Mouse (Mus musculus) fat pad, adult 2 months (tissue): Measurements from ENCODE around the gene Ddc.

Source experiments
- DNase-seq: peaks from one replicate; pipeline ENCODE4 v3.0.0-alpha.2; 2011; ENCODE audit warnings: low read depth, low spot score; ENCODE audit errors: extremely low read depth

The Ddc gene

GRCm38 (mm10) chr11:11828761-11829160 is 69.2 kb downstream of the Ddc start:
- DNase-seq: no peak

DNA sequence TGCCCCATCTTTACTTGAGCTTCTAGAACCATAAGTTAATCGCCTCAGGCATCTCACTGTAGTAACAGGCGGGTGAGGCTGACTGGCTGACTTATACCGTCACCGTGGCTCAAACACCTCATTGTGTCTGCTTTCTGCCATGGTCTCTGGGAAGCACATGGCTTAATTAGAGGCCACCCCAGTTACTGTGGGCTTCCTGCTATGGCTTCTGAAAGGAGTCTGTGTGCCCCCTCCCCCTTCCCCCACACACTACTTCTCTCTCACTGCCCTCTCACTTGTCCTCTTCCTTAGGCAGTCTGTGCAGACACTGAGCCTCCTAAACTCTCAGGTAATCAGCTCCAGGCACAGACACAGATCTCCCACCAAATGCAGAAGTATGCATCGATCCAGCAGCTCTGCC is 69.7 kb downstream of the Ddc start:
- no peak for DNase-seq

DNA sequence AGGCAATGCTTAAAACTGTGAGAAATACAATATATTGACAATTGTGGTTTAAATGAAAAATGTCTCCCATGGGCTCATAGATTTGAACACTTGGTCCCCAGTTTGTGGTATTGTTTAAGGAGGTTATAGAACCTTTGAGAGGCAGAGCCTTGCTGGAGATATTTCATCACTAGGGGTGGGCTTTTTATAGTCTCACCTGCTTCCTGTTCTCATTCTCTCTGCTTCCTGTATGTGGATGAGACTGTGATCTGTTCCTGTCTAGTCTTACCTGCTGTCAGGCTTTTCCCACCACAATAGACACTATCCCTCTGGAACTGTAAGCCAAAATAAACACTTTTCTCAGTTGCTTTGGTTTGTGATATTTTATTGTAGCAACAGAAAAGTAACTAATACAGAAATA is 71.5 kb downstream of the Ddc start:
- no peak for DNase-seq

GRCm38 (mm10) chr11:11825670-11826069 is 72.3 kb downstream of the Ddc start:
- no peak for DNase-seq

GRCm38 (mm10) chr11:11824970-11825635 is 72.8 kb downstream of the Ddc start:
- DNase-seq: no peak

DNA sequence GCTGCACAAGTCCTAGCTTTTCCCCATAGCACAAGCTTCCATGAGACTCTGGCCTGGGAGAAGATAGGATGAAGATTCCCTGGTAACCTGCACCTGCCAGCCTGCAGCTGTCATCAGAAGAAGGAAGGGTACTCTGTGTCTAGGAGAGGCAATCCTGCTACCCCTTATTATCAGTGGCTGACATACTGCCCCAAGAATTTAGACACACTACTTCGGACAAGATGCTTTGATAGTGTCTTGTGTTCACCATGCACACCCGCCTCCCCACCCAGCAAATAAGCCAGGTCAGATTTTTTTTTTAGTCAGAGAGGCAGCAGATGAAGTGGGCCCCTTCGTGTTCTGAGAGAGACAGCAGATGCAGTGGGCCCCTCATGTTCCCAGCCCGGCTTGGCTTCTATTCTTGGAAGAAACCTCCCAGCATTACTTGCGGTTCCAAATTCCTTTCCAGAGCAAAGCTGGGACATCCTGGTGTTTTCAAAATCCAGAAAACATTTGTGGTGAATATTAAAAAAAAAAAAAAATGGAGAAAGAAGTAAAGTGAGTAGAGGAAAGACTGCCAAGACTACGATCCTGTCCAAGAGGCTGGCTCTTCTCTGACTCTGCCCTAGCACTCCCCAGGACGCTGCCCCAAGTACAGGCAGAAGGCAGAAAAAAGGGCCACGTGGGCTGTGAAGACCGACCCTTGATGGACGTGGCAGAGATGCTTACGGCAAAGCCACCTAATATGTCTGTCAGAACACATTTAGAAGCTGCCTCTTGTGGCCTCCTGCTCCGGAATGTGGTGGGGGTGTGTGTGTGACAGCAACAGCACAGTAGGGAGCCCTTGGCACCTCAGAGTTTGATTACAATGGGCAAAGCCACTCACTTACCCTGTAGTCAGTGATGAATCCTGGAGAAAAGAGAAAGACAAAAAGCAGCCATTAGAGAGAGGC is 73.7 kb downstream of the Ddc start:
- no peak for DNase-seq

- DNase-seq: no peak
These were observed 75.5 kb downstream of the Ddc start for GRCm38 (mm10) chr11:11822181-11823095.

- DNase-seq: no peak
These were observed 76.5 kb downstream of the Ddc start for GRCm38 (mm10) chr11:11821387-11821975.

GRCm38 (mm10) chr11:11820737-11821136 is 77.2 kb downstream of the Ddc start:
- no peak for DNase-seq

- no peak for DNase-seq
These were observed 77.7 kb downstream of the Ddc start for GRCm38 (mm10) chr11:11820251-11820650.

- DNase-seq: no peak
These were observed 78.7 kb downstream of the Ddc start for GRCm38 (mm10) chr11:11819206-11819605.

- DNase-seq: no peak
These were observed 79.1 kb downstream of the Ddc start for GRCm38 (mm10) chr11:11818797-11819196.

DNA sequence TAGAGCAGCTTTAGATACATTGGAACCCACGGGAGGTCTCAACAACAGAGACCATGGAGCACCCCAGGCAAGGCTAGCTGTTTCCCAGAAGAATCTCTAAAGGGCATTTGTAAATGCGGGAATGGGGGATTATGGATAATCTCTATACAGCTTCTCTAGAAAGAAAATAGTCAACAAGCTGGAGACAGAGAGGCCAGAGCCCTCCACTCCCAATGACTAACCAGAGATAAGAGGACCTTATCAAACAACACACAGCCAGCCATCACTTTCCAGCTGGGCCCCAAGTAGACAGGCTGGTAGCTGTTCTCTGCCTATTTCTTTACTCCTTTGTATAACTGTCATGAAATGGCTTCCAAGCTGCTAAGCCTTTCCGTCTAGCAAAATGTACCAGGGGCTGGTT is 82.2 kb downstream of the Ddc start:
- no peak for DNase-seq

DNA sequence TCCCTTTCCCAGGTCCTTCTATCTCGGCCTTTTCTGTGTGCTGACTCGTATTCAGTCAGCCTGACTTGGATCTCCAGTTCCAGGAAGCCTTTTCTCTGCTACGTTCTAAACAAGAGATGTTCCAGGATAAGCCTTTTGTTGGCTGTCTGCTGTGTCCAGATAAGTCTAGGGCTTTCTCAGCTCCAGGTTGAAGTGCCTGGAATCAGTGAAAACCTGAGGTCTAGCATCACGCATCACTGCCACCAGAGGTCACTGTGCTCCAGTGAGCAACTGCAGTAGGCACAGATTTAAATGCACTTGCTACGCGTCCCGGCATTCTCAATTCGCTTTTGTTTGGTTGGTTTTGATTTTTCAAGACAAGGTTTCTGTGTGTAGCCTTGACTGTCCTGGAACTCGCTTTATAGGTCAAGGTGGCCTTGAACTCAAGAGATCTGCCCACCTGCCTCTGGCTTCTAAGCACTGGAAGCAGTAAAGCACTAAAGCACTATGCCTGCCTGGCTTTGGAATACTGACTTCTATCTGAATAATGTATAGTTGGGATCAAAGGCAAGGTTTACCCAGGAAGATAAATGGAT is 86.0 kb downstream of the Ddc start:
- DNase-seq: no peak

GRCm38 (mm10) chr11:11809404-11810175 is 88.4 kb downstream of the Ddc start:
- DNase-seq: no peak

DNA sequence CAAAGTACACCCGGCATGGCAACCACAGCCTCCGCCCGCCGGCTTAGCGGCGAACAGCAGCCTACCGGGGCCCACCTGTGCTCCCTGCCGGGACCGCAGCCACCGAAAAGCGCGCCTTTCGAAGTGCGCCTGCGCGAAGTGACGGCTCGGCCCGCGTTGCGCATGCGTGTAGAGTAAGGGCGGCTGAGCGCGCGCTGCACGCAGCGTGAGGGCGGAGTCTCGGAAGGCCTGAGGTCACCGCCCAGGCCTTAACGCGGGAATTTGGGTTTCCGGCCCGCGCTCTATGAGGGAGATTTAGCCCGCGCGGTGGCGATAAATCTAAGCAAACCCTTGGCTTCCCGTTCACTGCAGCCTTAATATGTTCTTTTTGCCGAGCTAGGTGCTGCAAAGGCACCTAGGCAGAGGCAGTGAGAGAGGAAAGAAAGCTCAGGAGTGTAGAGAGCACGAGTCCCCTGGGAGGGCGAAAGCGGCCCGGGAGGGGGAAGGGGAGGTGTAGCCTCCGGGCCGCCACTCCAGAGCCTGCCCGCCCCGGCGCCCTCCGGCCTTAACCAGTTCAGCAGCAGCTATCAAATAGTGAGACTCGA is 89.0 kb downstream of the Ddc start, which contains the start of gene Fignl1:
TSS of gene Fignl1 (minus strand) at position 143 of the 584 bp plus-strand sequence.
- DNase-seq: no peak

DNA sequence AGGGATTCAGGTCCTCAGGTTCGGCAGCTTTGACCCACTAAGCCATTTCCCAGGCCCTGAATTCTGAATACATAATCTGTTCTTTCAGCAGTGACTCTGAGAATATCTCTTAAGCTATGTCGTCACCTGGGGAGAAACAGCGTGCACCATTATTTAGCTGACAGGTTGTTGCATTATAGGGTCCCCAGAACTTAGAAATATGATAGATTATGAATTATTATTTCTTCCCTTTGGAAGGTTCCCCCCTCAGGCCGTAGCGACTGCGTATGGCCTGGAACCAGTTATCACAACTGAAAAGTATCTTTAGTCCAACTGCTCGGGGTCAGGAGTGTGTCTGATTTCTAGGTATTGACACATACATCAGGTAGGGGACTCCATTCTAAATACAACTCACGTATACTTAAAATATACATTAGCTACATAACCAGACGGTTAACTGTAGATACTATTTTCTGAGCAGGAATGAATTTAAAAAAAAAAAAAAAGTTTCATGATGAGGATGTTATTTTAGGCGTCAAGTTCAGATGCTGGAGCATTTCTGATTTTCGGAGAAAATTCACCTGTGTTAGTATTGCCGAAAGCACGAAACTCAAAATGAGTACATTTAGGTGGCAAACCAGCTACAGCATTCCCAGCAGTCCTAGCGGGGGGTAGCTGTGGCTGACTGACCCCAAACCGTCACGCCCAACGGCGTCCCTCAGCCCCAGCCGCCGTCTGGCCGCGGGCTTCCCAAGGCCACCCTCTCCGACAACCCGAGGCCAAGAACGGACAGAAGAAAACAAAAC is 89.7 kb downstream of the Ddc start:
- no peak for DNase-seq

GRCm38 (mm10) chr11:11805951-11806350 is 92.0 kb downstream of the Ddc start:
- no peak for DNase-seq
